Mouse (Mus musculus): ENCODE results near the gene Smyd4. TPM values are rescaled to one million over a fixed set of nuclear protein-coding genes. Genes with fewer than 3 reads are reported as not detected.

Smyd4 gene
- polyA plus RNA-seq, 1 experiment: 4.0 TPM

- 86% methylated on average over 11 of the region's 11 CpGs for WGBS
- TF ChIP-seq CTCF (IDR thresholded peaks at IDR 0.05; ENCODE audit: extremely low read depth, insufficient read depth, insufficient read length, insufficient replicate concordance) (no peak), POLR2A (IDR thresholded peaks at IDR 0.05; ENCODE audit: low read depth, low read length) (no peak)
- H3K4me1 ChIP-seq (ENCODE audit: control insufficient read depth, insufficient read depth, insufficient read length): no peaks in the 10 kb centered on the region
These were observed 51.2 kb downstream of the Smyd4 start for GRCm38 (mm10) chr11:75399411-75399841.

GRCm38 (mm10) chr11:75400099-75400498 is 51.9 kb downstream of the Smyd4 start:
- TF ChIP-seq CTCF (IDR thresholded peaks at IDR 0.05; ENCODE audit: extremely low read depth, insufficient read depth, insufficient read length, insufficient replicate concordance): no peak
- no peak for TF ChIP-seq POLR2A (IDR thresholded peaks at IDR 0.05; ENCODE audit: low read depth, low read length)
- H3K27ac ChIP-seq (ENCODE audit: insufficient read depth, low read length): no peak overlapping the region
- no peaks in the 10 kb centered on the region for H3K27me3 ChIP-seq (ENCODE audit: control insufficient read depth, insufficient read depth, low read length)
- H3K4me1 ChIP-seq (ENCODE audit: control insufficient read depth, insufficient read depth, insufficient read length): no peaks in the 10 kb centered on the region
- no peak overlapping the region for H3K4me3 ChIP-seq (ENCODE audit: extremely low read depth, insufficient read depth, insufficient read length)
- WGBS: 86% methylated on average over 9 of the region's 9 CpGs
- DNase-seq (ENCODE audit: low read depth in 1 of 2, low spot score in 2 of 2): no peak
- H3K36me3 ChIP-seq (ENCODE audit: control insufficient read depth, insufficient read depth, low read length): peaks cover 1% of the 10 kb centered on the region; the same call in 1 of the 2 replicates

More at GRCm38 (mm10) chr11:75399411-75399841, 51.2 kb downstream of the Smyd4 start:
- Histone ChIP-seq H3K36me3 (ENCODE audit: control insufficient read depth, insufficient read depth, low read length) (peaks cover 1% of the 10 kb centered on the region; the same call in 1 of the 2 replicates), H3K27ac (ENCODE audit: insufficient read depth, low read length) (no peak overlapping the region), H3K27me3 (ENCODE audit: control insufficient read depth, insufficient read depth, low read length) (no peaks in the 10 kb centered on the region), H3K4me3 (ENCODE audit: extremely low read depth, insufficient read depth, insufficient read length) (no peak overlapping the region)
- DNase-seq (ENCODE audit: low read depth in 1 of 2, low spot score in 2 of 2): no peak

DNA sequence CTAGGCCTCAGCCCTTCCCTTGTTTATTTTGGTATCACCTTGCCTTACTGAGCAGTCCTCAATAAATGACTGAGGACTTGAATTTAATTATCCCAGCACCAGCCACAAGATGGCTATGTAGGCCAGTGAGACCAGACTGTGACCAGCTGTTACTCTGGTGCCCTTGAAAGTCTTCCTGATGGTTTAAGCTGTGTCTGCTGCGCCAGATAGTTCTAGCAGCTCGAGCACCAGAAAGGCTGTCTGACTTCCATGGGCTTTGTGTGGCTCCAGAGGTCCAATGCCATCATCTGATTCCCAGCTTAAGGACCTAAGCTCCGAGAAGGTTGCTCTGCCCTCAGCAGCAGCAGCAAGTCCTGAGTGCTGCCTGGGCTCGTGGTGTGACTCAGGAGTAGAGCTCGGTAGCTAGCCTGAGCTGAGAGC is 54.0 kb downstream of the Smyd4 start:
- H3K27ac ChIP-seq (ENCODE audit: insufficient read depth, low read length): no peak overlapping the region
- H3K4me3 ChIP-seq (ENCODE audit: extremely low read depth, insufficient read depth, insufficient read length): no peak overlapping the region
- WGBS: 64% methylated on average over 5 of the region's 5 CpGs
- TF ChIP-seq CTCF (IDR thresholded peaks at IDR 0.05; ENCODE audit: extremely low read depth, insufficient read depth, insufficient read length, insufficient replicate concordance): peak; percentile 23; the same call in 1 of the 2 replicates
- no peak for TF ChIP-seq POLR2A (IDR thresholded peaks at IDR 0.05; ENCODE audit: low read depth, low read length)
- peak in 1 of 2 experiments; percentile 36 for DNase-seq (ENCODE audit: low read depth in 1 of 2, low spot score in 2 of 2)
- H3K27me3 ChIP-seq (ENCODE audit: control insufficient read depth, insufficient read depth, low read length): no peaks in the 10 kb centered on the region
- peaks cover 1% of the 10 kb centered on the region; the same call in 1 of the 2 replicates for H3K36me3 ChIP-seq (ENCODE audit: control insufficient read depth, insufficient read depth, low read length)
- no peaks in the 10 kb centered on the region for H3K4me1 ChIP-seq (ENCODE audit: control insufficient read depth, insufficient read depth, insufficient read length)

- Histone ChIP-seq H3K27me3 (ENCODE audit: control insufficient read depth, insufficient read depth, low read length) (no peaks in the 10 kb centered on the region), H3K27ac (ENCODE audit: insufficient read depth, low read length) (no peak overlapping the region), H3K4me1 (ENCODE audit: control insufficient read depth, insufficient read depth, insufficient read length) (no peaks in the 10 kb centered on the region), H3K36me3 (ENCODE audit: control insufficient read depth, insufficient read depth, low read length) (peaks cover 1% of the 10 kb centered on the region; the same call in 1 of the 2 replicates), H3K4me3 (ENCODE audit: extremely low read depth, insufficient read depth, insufficient read length) (no peak overlapping the region)
- no peak for DNase-seq (ENCODE audit: low read depth in 1 of 2, low spot score in 2 of 2)
- WGBS: 84% methylated on average over 6 of the region's 6 CpGs
- TF ChIP-seq POLR2A (IDR thresholded peaks at IDR 0.05; ENCODE audit: low read depth, low read length) (no peak), CTCF (IDR thresholded peaks at IDR 0.05; ENCODE audit: extremely low read depth, insufficient read depth, insufficient read length, insufficient replicate concordance) (no peak)
These were observed 55.2 kb downstream of the Smyd4 start for GRCm38 (mm10) chr11:75403301-75404052.

- Histone ChIP-seq H3K27ac (ENCODE audit: insufficient read depth, low read length) (no peak overlapping the region), H3K36me3 (ENCODE audit: control insufficient read depth, insufficient read depth, low read length) (peaks cover 1% of the 10 kb centered on the region; the same call in 1 of the 2 replicates), H3K4me1 (ENCODE audit: control insufficient read depth, insufficient read depth, insufficient read length) (peaks cover 4% of the 10 kb centered on the region; the same call in 1 of the 2 replicates), H3K27me3 (ENCODE audit: control insufficient read depth, insufficient read depth, low read length) (no peaks in the 10 kb centered on the region), H3K4me3 (ENCODE audit: extremely low read depth, insufficient read depth, insufficient read length) (no peak overlapping the region)
- WGBS: 95% methylated on average over 6 of the region's 6 CpGs
- TF ChIP-seq CTCF (IDR thresholded peaks at IDR 0.05; ENCODE audit: extremely low read depth, insufficient read depth, insufficient read length, insufficient replicate concordance) (no peak), POLR2A (IDR thresholded peaks at IDR 0.05; ENCODE audit: low read depth, low read length) (no peak)
- no peak for DNase-seq (ENCODE audit: low read depth in 1 of 2, low spot score in 2 of 2)
These were observed 56.6 kb downstream of the Smyd4 start for GRCm38 (mm10) chr11:75404801-75405200.

DNA sequence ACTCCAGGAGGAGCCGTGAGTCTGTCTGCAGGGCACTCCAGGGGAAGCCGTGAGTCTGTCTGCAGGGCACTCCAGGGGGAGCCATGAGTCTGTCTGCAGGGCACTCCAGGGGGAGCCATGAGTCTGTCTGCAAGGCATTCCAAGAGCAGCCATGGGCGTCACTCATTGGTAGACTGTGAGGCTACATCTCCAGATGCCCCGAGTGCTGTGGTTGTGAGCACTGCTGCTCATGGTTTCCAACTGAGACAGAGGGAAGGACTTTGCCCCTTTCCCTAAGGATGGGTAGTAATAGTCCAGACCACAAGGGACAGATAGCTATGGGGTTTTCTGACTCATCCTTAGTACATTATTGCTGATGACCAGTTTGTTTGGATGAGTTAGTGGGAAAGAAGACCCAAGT is 57.9 kb downstream of the Smyd4 start:
- Histone ChIP-seq H3K27me3 (ENCODE audit: control insufficient read depth, insufficient read depth, low read length) (no peaks in the 10 kb centered on the region), H3K36me3 (ENCODE audit: control insufficient read depth, insufficient read depth, low read length) (no peaks in the 10 kb centered on the region), H3K27ac (ENCODE audit: insufficient read depth, low read length) (no peak overlapping the region), H3K4me3 (ENCODE audit: extremely low read depth, insufficient read depth, insufficient read length) (no peak overlapping the region), H3K4me1 (ENCODE audit: control insufficient read depth, insufficient read depth, insufficient read length) (peaks cover 13% of the 10 kb centered on the region)
- TF ChIP-seq CTCF (IDR thresholded peaks at IDR 0.05; ENCODE audit: extremely low read depth, insufficient read depth, insufficient read length, insufficient replicate concordance) (no peak), POLR2A (IDR thresholded peaks at IDR 0.05; ENCODE audit: low read depth, low read length) (no peak)
- WGBS: 74% methylated on average over 3 of the region's 4 CpGs
- DNase-seq (ENCODE audit: low read depth in 1 of 2, low spot score in 2 of 2): no peak

- no peaks in the 10 kb centered on the region for H3K36me3 ChIP-seq (ENCODE audit: control insufficient read depth, insufficient read depth, low read length)
- no peaks in the 10 kb centered on the region for H3K27me3 ChIP-seq (ENCODE audit: control insufficient read depth, insufficient read depth, low read length)
- peak in 1 of 2 experiments; percentile 60 for DNase-seq (ENCODE audit: low read depth in 1 of 2, low spot score in 2 of 2)
- TF ChIP-seq CTCF (IDR thresholded peaks at IDR 0.05; ENCODE audit: extremely low read depth, insufficient read depth, insufficient read length, insufficient replicate concordance): peak; percentile 58; the same call in 1 of the 2 replicates
- no peak for TF ChIP-seq POLR2A (IDR thresholded peaks at IDR 0.05; ENCODE audit: low read depth, low read length)
- 68% methylated on average over 3 of the region's 3 CpGs for WGBS
- no peak overlapping the region for H3K27ac ChIP-seq (ENCODE audit: insufficient read depth, low read length)
- no peak overlapping the region for H3K4me3 ChIP-seq (ENCODE audit: extremely low read depth, insufficient read depth, insufficient read length)
- H3K4me1 ChIP-seq (ENCODE audit: control insufficient read depth, insufficient read depth, insufficient read length): peaks cover 13% of the 10 kb centered on the region
These were observed 58.6 kb downstream of the Smyd4 start for GRCm38 (mm10) chr11:75406865-75407264.
